Mouse (Mus musculus): ENCODE measurements around the gene Abcc12.

Gene Abcc12

DNA sequence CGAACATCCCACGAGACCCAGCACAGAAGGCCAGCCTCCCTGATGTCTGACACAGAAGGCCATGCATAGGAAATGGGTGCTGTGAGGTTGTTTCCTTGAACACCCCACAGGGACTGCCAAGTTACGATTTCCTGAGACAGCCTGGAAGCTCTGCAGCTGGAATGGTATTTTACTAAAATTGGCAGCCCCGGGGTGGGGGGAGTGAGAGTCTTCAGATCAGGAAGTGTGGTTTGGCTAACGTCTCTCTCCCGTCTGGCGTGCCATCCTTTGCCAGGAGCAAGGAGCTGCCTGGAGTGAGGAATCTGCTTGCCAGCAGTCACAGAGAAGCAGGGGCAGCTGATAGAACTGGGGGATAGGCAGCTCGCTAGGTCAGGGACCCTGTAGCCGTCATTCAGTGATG, 2.4 kb downstream of the Abcc12 start:
- peak; percentile 97 for DNase-seq

DNA sequence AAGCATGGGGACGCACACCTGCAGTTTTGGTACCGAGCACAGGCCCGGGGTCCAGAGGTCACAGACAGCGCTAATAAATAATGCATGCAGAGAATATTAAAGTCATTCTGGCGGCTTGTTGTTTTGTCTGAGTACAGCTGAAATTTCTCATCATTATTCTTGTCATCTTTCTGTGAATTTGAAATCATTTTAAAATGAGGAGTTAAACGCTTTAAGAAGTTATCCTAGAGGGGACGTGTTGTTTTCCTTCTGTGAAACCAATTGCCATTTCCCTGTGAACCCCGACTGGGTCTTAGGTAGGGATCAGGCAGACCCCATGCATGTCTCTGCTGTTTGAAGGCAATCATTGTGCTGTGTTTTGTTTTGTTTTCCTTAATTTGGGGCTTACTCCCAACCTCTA, 2.9 kb downstream of the Abcc12 start:
- no peak for DNase-seq

DNA sequence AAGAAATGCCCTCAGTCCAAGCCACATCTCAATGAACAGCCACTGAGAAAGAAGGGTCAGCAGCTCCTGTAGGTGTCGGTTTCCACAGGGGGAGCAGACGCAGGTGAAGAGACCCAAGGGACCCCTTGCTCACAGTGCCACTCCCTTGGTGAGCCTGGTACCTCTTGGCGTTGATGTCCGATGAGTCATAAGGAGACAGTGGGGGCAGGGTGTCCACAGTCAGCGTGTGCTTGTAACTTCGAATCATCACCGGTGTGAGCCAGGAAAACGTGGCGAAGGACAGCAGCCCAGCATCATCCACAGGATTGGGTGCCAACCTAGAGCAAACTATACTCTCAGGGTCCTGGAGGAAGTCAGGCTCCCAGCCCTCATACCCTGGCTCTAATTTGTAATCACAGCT, 16.8 kb downstream of the Abcc12 start:
- DNase-seq, result no peak

DNA sequence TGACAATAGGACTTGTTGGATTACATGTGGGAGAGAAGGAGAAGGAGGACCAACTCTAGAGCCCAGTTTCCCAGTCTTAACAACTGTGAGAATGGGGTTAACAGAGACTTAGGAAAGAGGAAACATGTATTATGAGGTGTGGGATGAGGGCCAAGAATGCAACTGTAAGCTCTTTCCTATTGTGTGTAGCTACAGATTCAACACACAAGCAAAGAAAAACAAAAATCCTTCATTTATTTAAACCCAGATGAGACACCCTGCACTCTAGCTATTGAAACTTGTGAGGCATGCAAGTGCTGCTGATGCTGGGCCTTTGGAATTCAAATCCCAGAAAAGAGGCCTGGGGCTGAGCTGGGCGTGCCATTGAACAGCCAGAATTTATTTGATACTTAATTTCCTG, 18.7 kb downstream of the Abcc12 start:
- no peak for DNase-seq

- DNase-seq, result no peak
Measured at GRCm38 (mm10) chr8:86560688-86561065, 19.8 kb downstream of the Abcc12 start.

DNA sequence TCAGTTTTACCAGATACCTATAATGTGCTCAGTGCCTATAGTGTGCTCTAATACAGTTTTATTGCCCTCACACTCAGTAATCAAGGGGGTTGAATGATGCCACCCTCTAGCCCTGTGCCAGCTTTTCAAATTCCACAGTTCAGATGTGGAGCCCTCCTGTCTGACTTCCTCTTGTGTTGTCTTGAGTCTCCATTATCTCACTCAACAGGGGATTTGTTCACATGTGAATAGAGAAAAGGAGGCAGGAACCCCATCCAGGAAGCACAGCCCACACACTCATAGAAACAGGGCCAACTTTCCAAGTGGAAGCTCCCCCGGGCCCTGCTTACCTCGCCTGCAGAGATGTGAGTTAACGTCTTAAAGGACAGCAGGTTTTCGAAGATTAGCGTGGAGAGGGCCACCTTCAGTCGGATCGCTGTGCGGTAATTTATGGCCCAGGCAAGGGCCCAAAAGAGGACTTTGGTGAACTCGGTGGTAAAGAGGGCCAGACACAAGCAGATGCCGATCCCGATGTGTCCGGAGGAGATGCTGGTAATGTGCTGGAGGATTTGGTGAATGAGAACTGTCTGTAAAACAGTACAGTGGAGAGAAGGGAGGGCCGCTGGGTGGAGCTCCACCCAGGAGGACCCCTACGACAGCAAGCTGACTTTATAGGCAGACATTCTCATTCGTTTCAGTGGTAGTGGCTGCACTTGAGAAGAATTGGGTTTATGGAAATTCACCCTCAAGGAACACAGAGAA, 20.4 kb downstream of the Abcc12 start:
- no peak for DNase-seq

- DNase-seq, result peak; percentile 89
Measured at GRCm38 (mm10) chr8:86557186-86558045, 23.1 kb downstream of the Abcc12 start.

DNA sequence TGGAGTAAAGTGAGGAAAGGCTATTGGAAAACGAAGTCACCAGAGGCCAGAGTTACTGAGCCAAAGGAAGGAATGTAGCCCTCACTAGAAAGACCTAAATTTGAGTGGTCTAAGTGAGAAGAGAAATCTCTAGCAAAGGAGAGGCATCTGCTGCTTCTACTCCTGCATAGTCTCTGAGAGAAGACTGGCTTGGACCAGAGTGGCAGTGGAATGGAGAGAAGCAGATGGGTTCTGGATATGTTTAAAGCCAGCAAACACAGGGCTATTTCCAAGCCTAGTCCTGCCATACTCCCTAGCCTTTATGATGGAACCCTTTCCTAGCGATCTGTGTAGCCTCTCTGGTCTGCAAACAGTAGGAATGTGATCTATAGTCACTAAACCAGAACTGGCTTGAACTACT, 24.9 kb downstream of the Abcc12 start:
- no peak for DNase-seq

DNA sequence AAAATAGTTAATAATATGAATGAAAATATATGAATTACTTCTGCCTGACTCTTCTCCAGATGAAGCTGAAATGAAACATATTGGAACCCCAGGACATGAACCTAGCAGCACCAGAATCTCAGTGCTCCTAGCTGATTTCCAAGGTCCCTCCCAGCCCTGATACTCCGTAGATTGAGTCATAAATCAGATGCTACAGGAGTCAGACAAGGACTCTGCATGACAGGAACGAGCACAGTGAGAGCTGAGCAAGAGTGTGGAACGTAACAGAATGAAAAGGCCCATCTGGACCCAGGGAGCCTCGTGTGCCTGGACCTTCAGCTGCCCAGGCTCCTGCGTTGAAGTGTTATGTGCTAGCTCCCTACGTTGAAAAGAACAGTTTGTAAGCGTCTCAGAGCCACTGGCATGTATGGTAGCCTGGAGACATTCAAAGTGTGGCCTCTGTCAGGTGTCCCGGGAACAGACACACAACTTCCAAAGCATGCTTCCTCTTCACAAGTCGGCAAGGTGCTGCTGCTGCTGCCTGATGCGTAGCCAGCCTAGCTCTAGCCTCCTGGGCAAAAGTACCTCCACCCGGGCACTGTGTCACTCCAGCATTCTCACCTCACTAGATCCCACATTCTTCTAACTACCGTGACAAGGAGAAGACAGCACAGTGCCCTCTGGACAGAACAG, 26.1 kb downstream of the Abcc12 start:
- DNase-seq, result no peak

DNA sequence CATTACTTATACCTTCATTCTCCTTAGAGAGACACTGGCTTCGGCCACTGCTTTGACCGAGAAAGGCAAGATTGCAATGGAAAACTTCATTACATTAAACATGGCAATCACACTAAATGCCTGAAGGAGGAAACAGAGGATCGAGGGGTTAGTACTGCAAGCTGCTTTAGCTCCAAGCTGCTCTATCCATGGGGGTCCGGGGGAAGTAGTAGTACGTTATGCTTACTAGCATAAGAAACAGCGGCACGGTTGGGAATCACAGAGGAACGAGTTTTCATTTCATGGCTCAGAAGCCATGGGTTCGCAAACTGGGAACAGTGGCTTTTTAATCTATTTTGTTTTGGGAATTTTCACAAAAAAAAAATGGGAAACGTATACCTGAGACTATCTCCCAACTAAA, 30.0 kb downstream of the Abcc12 start:
- no peak for DNase-seq

- DNase-seq, result no peak
Measured at GRCm38 (mm10) chr8:86546001-86546400, 34.5 kb downstream of the Abcc12 start.

GRCm38 (mm10) chr8:86540906-86541305, 39.6 kb downstream of the Abcc12 start:
- DNase-seq, result no peak

DNA sequence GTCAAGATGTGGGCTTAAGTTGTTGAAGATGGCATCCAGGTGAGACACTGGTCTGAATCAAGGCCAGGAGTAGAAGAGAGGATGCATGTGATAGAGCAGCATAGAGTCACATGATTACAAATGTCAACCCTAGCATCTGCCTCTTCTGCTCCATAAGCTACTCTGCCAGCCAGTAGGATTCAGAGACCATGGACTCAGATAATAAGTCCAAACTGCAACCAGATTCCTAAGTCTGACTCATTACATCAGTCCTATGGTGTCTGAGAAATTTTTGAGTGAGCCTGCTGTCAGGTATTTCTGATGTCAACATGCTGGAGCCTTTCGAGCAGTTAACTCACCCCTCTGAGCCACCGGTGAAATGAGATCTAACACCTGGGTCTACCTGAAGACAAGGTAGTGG, 40.1 kb downstream of the Abcc12 start:
- DNase-seq, result no peak

- DNase-seq, result no peak
Measured at GRCm38 (mm10) chr8:86536663-86536987, 43.9 kb downstream of the Abcc12 start.

GRCm38 (mm10) chr8:86535791-86536662, 44.5 kb downstream of the Abcc12 start:
- DNase-seq, result peak; percentile 88

GRCm38 (mm10) chr8:86535068-86535560, 45.4 kb downstream of the Abcc12 start:
- DNase-seq, result peak; percentile 58

- DNase-seq, result no peak
Measured at GRCm38 (mm10) chr8:86529714-86530113, 50.8 kb downstream of the Abcc12 start.

- peak; percentile 63 for DNase-seq
Measured at GRCm38 (mm10) chr8:86527336-86528029, 53.0 kb downstream of the Abcc12 start.

DNA sequence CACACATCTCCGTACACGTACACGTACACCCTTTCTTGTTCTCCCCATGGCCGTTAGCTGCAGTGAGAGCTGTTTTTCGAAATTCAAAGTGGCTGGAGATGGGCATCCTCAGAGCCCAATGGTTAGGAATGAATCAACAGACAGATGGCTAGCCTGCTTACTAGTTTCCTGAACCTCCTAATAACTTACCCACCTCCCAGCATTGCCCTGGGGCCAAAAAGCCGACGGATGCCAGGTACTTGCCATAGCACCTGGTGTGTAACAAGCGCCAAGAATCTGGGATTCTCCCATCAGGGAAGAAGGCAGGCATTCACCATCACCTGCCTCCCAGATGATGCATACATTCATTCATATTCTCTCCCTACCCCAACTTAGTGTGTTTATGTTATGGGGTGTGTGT, 53.7 kb downstream of the Abcc12 start:
- DNase-seq, result peak; percentile 98

DNA sequence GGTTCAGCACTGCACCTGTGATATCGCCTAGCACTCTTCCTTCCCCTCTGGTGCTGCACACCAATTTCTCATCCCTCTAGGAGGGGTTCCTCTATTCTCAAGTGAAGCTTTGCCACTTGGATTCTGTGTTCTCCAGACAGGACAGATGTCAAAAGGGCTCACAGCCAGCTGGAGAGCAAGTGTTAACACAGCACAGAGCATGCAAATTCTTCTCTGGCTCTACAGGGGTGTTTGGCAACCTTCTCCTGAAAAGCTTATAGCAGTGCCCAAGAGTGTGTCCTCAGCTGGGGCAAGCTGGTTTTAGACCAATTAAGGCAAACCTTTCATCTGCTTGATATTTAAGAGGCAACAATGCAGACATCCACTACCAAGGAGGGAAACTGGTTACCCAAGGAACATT, 66.3 kb downstream of the Abcc12 start:
- DNase-seq, result no peak

DNA sequence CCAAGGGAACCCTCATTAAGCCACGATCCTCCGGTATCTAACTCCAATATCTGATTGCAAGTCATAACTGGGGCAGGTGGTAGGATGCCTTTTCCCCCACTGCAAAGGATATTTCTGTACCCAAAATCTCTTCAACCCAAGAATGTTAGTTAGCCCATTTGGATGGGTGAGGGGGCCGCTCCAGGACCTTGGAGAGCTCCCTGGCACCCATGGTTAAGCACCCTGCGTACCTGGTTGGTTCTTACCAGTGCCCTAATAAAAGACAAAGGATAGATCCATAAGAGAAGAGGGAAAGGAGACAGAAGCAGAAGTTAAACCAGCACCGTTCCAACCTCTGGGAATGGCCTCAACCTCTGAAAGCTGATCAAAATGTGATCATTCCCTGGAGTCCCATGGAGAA, 67.6 kb downstream of the Abcc12 start:
- no peak for DNase-seq

Data from cerebellum, adult 11-12 months (tissue).